Comparison of ENCODE assay signal across 14 mouse cellular contexts in the genomic region with DNA sequence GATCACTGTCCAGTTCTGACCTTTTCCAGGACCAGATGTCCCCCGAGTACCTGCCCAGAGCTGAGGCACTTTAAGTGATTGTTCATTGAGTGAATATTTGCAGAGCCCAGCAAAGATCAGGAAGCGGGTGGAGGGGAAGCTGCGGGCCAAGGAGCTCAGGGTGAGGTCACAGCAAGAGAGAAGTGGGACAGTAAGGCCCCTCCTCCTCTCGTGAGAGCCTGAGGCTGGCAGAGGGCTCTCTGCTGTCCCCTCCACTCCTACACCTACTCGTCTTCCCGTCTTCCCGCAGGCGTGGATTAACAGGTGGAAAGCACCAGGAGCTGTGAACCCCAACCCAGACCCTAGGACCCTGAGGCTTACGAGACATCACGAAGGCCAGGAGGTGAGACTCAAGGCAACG. TPM values are rescaled to one million over a fixed set of nuclear protein-coding genes. Genes with fewer than 3 reads are reported as not detected.
DNase-seq lines count a peak whose midpoint lies in the region; ATAC-seq lines count a peak whose summit lies in the region.
"Had no signal": no experiment of that assay in that cellular context is flagged by ENCODE, and none has a peak within 500 bp of the region (broad histone marks: within the 10 kb centered on the region; RNA-seq: fewer than 3 reads in every experiment).

No protein-coding gene starts in this region.

- DNase-seq in heart, adult 11 months: peak; percentile 97
- no peak for DNase-seq in midbrain, embryonic 10.5 days (ENCODE audit: low spot score)
- no peak for DNase-seq in left cerebral cortex, postnatal 36 days (ENCODE audit: low spot score in 2 of 2)
- DNase-seq: cerebellum, adult 18-20 months; right cerebral cortex, postnatal 14 days had no signal

- peaks cover 9% of the 10 kb centered on the region; the same call in 1 of the 2 replicates for H3K4me1 ChIP-seq in heart, embryonic 11.5 days (ENCODE audit: control insufficient read depth, insufficient read depth, low read length)
- H3K4me1 ChIP-seq in midbrain, embryonic 10.5 days: peaks cover 46% of the 10 kb centered on the region
- H3K4me1 ChIP-seq in midbrain, embryonic 13.5 days (replicated peaks): peaks cover 13% of the 10 kb centered on the region
- peaks cover 6% of the 10 kb centered on the region for H3K4me1 ChIP-seq in forebrain, embryonic 13.5 days

- no peak overlapping the region for H3K4me3 ChIP-seq in heart, embryonic 11.5 days (ENCODE audit: low read depth, low read length)
- H3K4me3 ChIP-seq in midbrain, embryonic 10.5 days: no peak overlapping the region
- H3K4me3 ChIP-seq in midbrain, embryonic 13.5 days (replicated peaks): no peak overlapping the region
- no peak overlapping the region for H3K4me3 ChIP-seq in forebrain, embryonic 13.5 days
- H3K4me3 ChIP-seq: hindbrain, embryonic 15.5 days; neural tube, embryonic 15.5 days had no signal

- ATAC-seq in heart, embryonic 11.5 days (replicated peaks; ENCODE audit: insufficient number of reproducible peaks, low FRiP score, low TSS enrichment): no peak
- ATAC-seq in midbrain, embryonic 13.5 days: no peak
- ATAC-seq in hematopoietic stem cell, adult 5-6 weeks (replicated peaks in 1 of 2; ENCODE audit: insufficient read depth in 1 of 2, low FRiP score in 2 of 2, low TSS enrichment in 1 of 2, low read depth in 1 of 2, poor library complexity in 2 of 2, severe bottlenecking in 2 of 2): peak; percentile 25 to 27; a peak in 2 of 4 replicates
- peak; percentile 49 for ATAC-seq in monocyte, adult 5-6 weeks (replicated peaks; ENCODE audit: insufficient number of reproducible peaks, low FRiP score, low TSS enrichment, poor library complexity, severe bottlenecking)
- ATAC-seq in forebrain, embryonic 13.5 days: no peak

- H3K36me3 ChIP-seq in heart, embryonic 11.5 days (ENCODE audit: control insufficient read depth, insufficient read depth, low read length): no peaks in the 10 kb centered on the region
- H3K36me3 ChIP-seq in midbrain, embryonic 10.5 days: no peaks in the 10 kb centered on the region
- no peaks in the 10 kb centered on the region for H3K36me3 ChIP-seq in midbrain, embryonic 13.5 days
- no peaks in the 10 kb centered on the region for H3K36me3 ChIP-seq in forebrain, embryonic 13.5 days (ENCODE audit: poor library complexity, severe bottlenecking)
- H3K36me3 ChIP-seq: hindbrain, embryonic 15.5 days; neural tube, embryonic 15.5 days had no signal

- intact Hi-C loops in left cerebral cortex, postnatal 36 days (cut with DNase I): no loop called here

- WGBS in heart, embryonic 11.5 days (ENCODE audit: insufficient replicate concordance): 57% methylated on average over 11 of the region's 11 CpGs
- 65% methylated on average over 11 of the region's 11 CpGs for WGBS in midbrain, embryonic 10.5 days
- WGBS in midbrain, embryonic 13.5 days: 68% methylated on average over 11 of the region's 11 CpGs
- 61% methylated on average over 11 of the region's 11 CpGs for WGBS in forebrain, embryonic 13.5 days

- no peaks in the 10 kb centered on the region for H3K9me3 ChIP-seq in heart, embryonic 11.5 days (replicated peaks; ENCODE audit: control insufficient read depth, low read length)
- no peaks in the 10 kb centered on the region for H3K9me3 ChIP-seq in midbrain, embryonic 10.5 days (replicated peaks)
- no peaks in the 10 kb centered on the region for H3K9me3 ChIP-seq in midbrain, embryonic 13.5 days
- no peaks in the 10 kb centered on the region for H3K9me3 ChIP-seq in forebrain, embryonic 13.5 days (replicated peaks)
- H3K9me3 ChIP-seq: hindbrain, embryonic 15.5 days; neural tube, embryonic 15.5 days had no signal

- no peak overlapping the region for H3K4me2 ChIP-seq in heart, embryonic 11.5 days
- H3K4me2 ChIP-seq in midbrain, embryonic 13.5 days (replicated peaks): no peak overlapping the region
- no peak overlapping the region for H3K4me2 ChIP-seq in forebrain, embryonic 13.5 days
- H3K4me2 ChIP-seq: hindbrain, embryonic 15.5 days; neural tube, embryonic 15.5 days had no signal

- peaks cover 12% of the 10 kb centered on the region for H3K27me3 ChIP-seq in heart, embryonic 11.5 days (ENCODE audit: control insufficient read depth, insufficient read depth, low read length)
- peaks cover 16% of the 10 kb centered on the region for H3K27me3 ChIP-seq in midbrain, embryonic 10.5 days (ENCODE audit: low read depth, poor library complexity, severe bottlenecking)
- peaks cover 9% of the 10 kb centered on the region; the same call in 1 of the 2 replicates for H3K27me3 ChIP-seq in midbrain, embryonic 13.5 days
- peaks cover 10% of the 10 kb centered on the region for H3K27me3 ChIP-seq in forebrain, embryonic 13.5 days
- H3K27me3 ChIP-seq: hindbrain, embryonic 15.5 days; neural tube, embryonic 15.5 days had no signal

- no peak overlapping the region for H3K27ac ChIP-seq in heart, embryonic 11.5 days (ENCODE audit: low read depth, low read length)
- peak overlapping the region; percentile 9; the same call in 1 of the 2 replicates for H3K27ac ChIP-seq in midbrain, embryonic 10.5 days (replicated peaks)
- H3K27ac ChIP-seq in midbrain, embryonic 13.5 days: no peak overlapping the region
- H3K27ac ChIP-seq in forebrain, embryonic 13.5 days: no peak overlapping the region
- H3K27ac ChIP-seq: hindbrain, embryonic 15.5 days; liver, embryonic 14.5 days; neural tube, embryonic 15.5 days had no signal

- H3K9ac ChIP-seq in heart, embryonic 11.5 days (ENCODE audit: low read depth, low read length): no peak overlapping the region
- no peak overlapping the region for H3K9ac ChIP-seq in midbrain, embryonic 13.5 days (replicated peaks)
- no peak overlapping the region for H3K9ac ChIP-seq in forebrain, embryonic 13.5 days
- H3K9ac ChIP-seq: hindbrain, embryonic 15.5 days; neural tube, embryonic 15.5 days had no signal

RNA-seq across cellular contexts. Expression of a gene that starts 0.7 kb away (rescaled TPM):
- polyA plus RNA-seq in heart, embryonic 11.5 days (2014; fragmentation: Nextera tagmentation; extraction: Ambion mirVana): 0.19 and 0.59 TPM in 2 replicates
- polyA plus RNA-seq in midbrain, embryonic 10.5 days (2016; fragmentation: Nextera tagmentation; extraction: Ambion mirVana): 1.1 and 1.2 TPM in 2 replicates
- polyA plus RNA-seq in midbrain, embryonic 13.5 days (2015; fragmentation: Nextera tagmentation; extraction: Ambion mirVana): 1.1 and 1.2 TPM in 2 replicates
- total RNA-seq in hematopoietic stem cell, adult 5-6 weeks (2017): 1.7 and 2.3 TPM in 2 replicates
- total RNA-seq in monocyte, adult 5-6 weeks (2017): 28.5 to 42.6 TPM (median 42.2 TPM) in 3 replicates
- 0.65 and 0.68 TPM in 2 replicates for polyA plus RNA-seq in forebrain, embryonic 13.5 days (2015; fragmentation: Nextera tagmentation; extraction: Ambion mirVana)
- total RNA-seq in left cerebral cortex, postnatal 36 days (2021): 1 to 10 TPM in 1 of 2 experiments, under 1 TPM in 1; 0.44 to 1.2 TPM

RNA-seq across cellular contexts. Expression of a gene that starts 8.0 kb away (rescaled TPM):
- polyA plus RNA-seq in heart, embryonic 11.5 days (2014; fragmentation: Nextera tagmentation; extraction: Ambion mirVana): 72.5 and 78.9 TPM in 2 replicates
- polyA plus RNA-seq in midbrain, embryonic 10.5 days (2016; fragmentation: Nextera tagmentation; extraction: Ambion mirVana): 73.3 and 78.8 TPM in 2 replicates
- 123 and 129 TPM in 2 replicates for polyA plus RNA-seq in midbrain, embryonic 13.5 days (2015; fragmentation: Nextera tagmentation; extraction: Ambion mirVana)
- total RNA-seq in hematopoietic stem cell, adult 5-6 weeks (2017): 24.8 and 88.6 TPM in 2 replicates
- total RNA-seq in monocyte, adult 5-6 weeks (2017): 83.1 to 151 TPM (median 94.1 TPM) in 3 replicates
- 81.9 and 101 TPM in 2 replicates for polyA plus RNA-seq in forebrain, embryonic 13.5 days (2015; fragmentation: Nextera tagmentation; extraction: Ambion mirVana)
- total RNA-seq in left cerebral cortex, postnatal 36 days (2021): 100 to 1,000 TPM; 257 to 265 TPM

RNA-seq across cellular contexts. Expression of a gene that starts 15.6 kb away (rescaled TPM):
- polyA plus RNA-seq in heart, embryonic 11.5 days (2014; fragmentation: Nextera tagmentation; extraction: Ambion mirVana): 0.26 and 0.37 TPM in 2 replicates
- polyA plus RNA-seq in midbrain, embryonic 10.5 days (2016; fragmentation: Nextera tagmentation; extraction: Ambion mirVana): not detected in 2 replicates
- 0.30 TPM in 1 of 2 replicates, not detected in the other for polyA plus RNA-seq in midbrain, embryonic 13.5 days (2015; fragmentation: Nextera tagmentation; extraction: Ambion mirVana)
- total RNA-seq in hematopoietic stem cell, adult 5-6 weeks (2017): 1.7 TPM in 1 of 2 replicates, not detected in the other
- total RNA-seq in monocyte, adult 5-6 weeks (2017): 0.19 to 3.8 TPM in 2 of 3 replicates, not detected in the other
- polyA plus RNA-seq in forebrain, embryonic 13.5 days (2015; fragmentation: Nextera tagmentation; extraction: Ambion mirVana): 0.15 TPM in 1 of 2 replicates, not detected in the other
- not detected for total RNA-seq in left cerebral cortex, postnatal 36 days (2021)
- total RNA-seq: left cerebral cortex, adult 8-10 months had no signal

RNA-seq across cellular contexts. Expression of a gene that starts 22.5 kb away (rescaled TPM):
- polyA plus RNA-seq in heart, embryonic 11.5 days (2014; fragmentation: Nextera tagmentation; extraction: Ambion mirVana): 86.0 and 95.3 TPM in 2 replicates
- polyA plus RNA-seq in midbrain, embryonic 10.5 days (2016; fragmentation: Nextera tagmentation; extraction: Ambion mirVana): 126 and 137 TPM in 2 replicates
- polyA plus RNA-seq in midbrain, embryonic 13.5 days (2015; fragmentation: Nextera tagmentation; extraction: Ambion mirVana): 119 and 133 TPM in 2 replicates
- 20.4 and 26.0 TPM in 2 replicates for total RNA-seq in hematopoietic stem cell, adult 5-6 weeks (2017)
- total RNA-seq in monocyte, adult 5-6 weeks (2017): 9.3 to 16.3 TPM (median 15.3 TPM) in 3 replicates
- 87.1 and 105 TPM in 2 replicates for polyA plus RNA-seq in forebrain, embryonic 13.5 days (2015; fragmentation: Nextera tagmentation; extraction: Ambion mirVana)
- 10 to 100 TPM; 47.5 to 53.0 TPM for total RNA-seq in left cerebral cortex, postnatal 36 days (2021)

RNA-seq across cellular contexts. Expression of a gene that starts 43.5 kb away (rescaled TPM):
- polyA plus RNA-seq in heart, embryonic 11.5 days (2014; fragmentation: Nextera tagmentation; extraction: Ambion mirVana): 38.9 and 41.6 TPM in 2 replicates
- 51.8 and 89.7 TPM in 2 replicates for polyA plus RNA-seq in midbrain, embryonic 10.5 days (2016; fragmentation: Nextera tagmentation; extraction: Ambion mirVana)
- 87.5 and 99.4 TPM in 2 replicates for polyA plus RNA-seq in midbrain, embryonic 13.5 days (2015; fragmentation: Nextera tagmentation; extraction: Ambion mirVana)
- total RNA-seq in hematopoietic stem cell, adult 5-6 weeks (2017): 5.5 and 8.2 TPM in 2 replicates
- total RNA-seq in monocyte, adult 5-6 weeks (2017): 2.3 to 4.9 TPM (median 3.3 TPM) in 3 replicates
- polyA plus RNA-seq in forebrain, embryonic 13.5 days (2015; fragmentation: Nextera tagmentation; extraction: Ambion mirVana): 64.6 and 80.8 TPM in 2 replicates
- total RNA-seq in left cerebral cortex, postnatal 36 days (2021): 10 to 100 TPM; 11.6 to 17.2 TPM

Comparison
In these comparisons a context has a peak if more than half of its experiments do, and no peak if none do; other contexts are left out.
1. ATAC-seq: peak in hematopoietic stem cell, adult 5-6 weeks (2 of 2) and monocyte, adult 5-6 weeks (single experiment); none in heart, embryonic 11.5 days (single experiment), midbrain, embryonic 13.5 days (single experiment) and forebrain, embryonic 13.5 days (single experiment).